Mouse (Mus musculus) kidney, adult 2 months (tissue): ENCODE measurements at regions not wholly inside any gene's neighbourhood (a gene's known extent, or its start where the extent isn't known, plus 50 kb on each side); places are given as distances from the start of the nearest gene placed in this dataset.

Experiments used
- CTCF ChIP-seq: fragments of 200-500 bp; conservative IDR thresholded peaks from 2 replicates; pipeline ENCODE4 v1.5.1; 2011; ENCODE audit warnings: low read depth, mild to moderate bottlenecking, control low read depth, low read length, moderate library complexity, mixed read lengths; ENCODE audit not compliant: insufficient read depth, insufficient read length
- POLR2A ChIP-seq: fragments of 200-500 bp; IDR thresholded peaks from one replicate; pipeline ENCODE4 v1.6.1; 2011; ENCODE audit warnings: low read depth, low read length, control low read depth

- TF ChIP-seq CTCF (no peak), POLR2A (no peak)
Measured at GRCm38 (mm10) chr2:128449294-128449693, 141.7 kb upstream of the Spdye4c start.
